Mouse (Mus musculus) C2C12 (cell line): Measurements from ENCODE around the gene Serinc5.

Experiments used
- CTCF ChIP-seq: IDR thresholded peaks from one replicate; pipeline ENCODE4 v1.5.1; 2011; ENCODE audit not compliant: control insufficient read depth, insufficient read depth, insufficient read length
- MYOD1 ChIP-seq: IDR thresholded peaks from one replicate; pipeline ENCODE4 v1.6.1; 2011; ENCODE audit warnings: low read depth; ENCODE audit not compliant: control insufficient read depth, insufficient read length

- no peak for TF ChIP-seq CTCF
- TF ChIP-seq MYOD1: no peak
Measured at GRCm38 (mm10) chr13:92729811-92730210, 118.9 kb downstream of the Serinc5 start.
